Mouse (Mus musculus): ENCODE data around the gene Tcl1b4. TPM values are rescaled to one million over a fixed set of nuclear protein-coding genes. Genes with fewer than 3 reads are reported as not detected.

Gene Tcl1b4
- polyA plus RNA-seq, 1 experiment, result not detected

- TF ChIP-seq USF1 (IDR thresholded peaks at IDR 0.05; ENCODE audit: low read depth) (no peak), FOSL1 (IDR thresholded peaks at IDR 0.05; ENCODE audit: insufficient read depth, low read length, poor library complexity, severe bottlenecking) (no peak), CTCF (IDR thresholded peaks at IDR 0.05; ENCODE audit: control insufficient read depth, insufficient read depth, insufficient read length) (no peak), MYOG (IDR thresholded peaks at IDR 0.05; ENCODE audit: control insufficient read depth, extremely low read depth, insufficient read length) (no peak)
- Histone ChIP-seq H3K36me3 (ENCODE audit: control insufficient read depth, insufficient read depth) (no peaks in the 10 kb centered on the region), H3K4me3 (ENCODE audit: insufficient read depth, poor library complexity, severe bottlenecking) (no peak overlapping the region), H3K27me3 (ENCODE audit: control insufficient read depth, insufficient read depth, insufficient read length) (peaks cover 10% of the 10 kb centered on the region), H3K79me2 (ENCODE audit: control insufficient read depth, insufficient read depth) (no peaks in the 10 kb centered on the region), H3K79me3 (ENCODE audit: low read depth) (no peaks in the 10 kb centered on the region), H3ac (ENCODE audit: control insufficient read depth, insufficient read length, low read depth) (no peak overlapping the region)
These were observed 15.5 kb downstream of the Tcl1b4 start for GRCm38 (mm10) chr12:105217101-105217760.

DNA sequence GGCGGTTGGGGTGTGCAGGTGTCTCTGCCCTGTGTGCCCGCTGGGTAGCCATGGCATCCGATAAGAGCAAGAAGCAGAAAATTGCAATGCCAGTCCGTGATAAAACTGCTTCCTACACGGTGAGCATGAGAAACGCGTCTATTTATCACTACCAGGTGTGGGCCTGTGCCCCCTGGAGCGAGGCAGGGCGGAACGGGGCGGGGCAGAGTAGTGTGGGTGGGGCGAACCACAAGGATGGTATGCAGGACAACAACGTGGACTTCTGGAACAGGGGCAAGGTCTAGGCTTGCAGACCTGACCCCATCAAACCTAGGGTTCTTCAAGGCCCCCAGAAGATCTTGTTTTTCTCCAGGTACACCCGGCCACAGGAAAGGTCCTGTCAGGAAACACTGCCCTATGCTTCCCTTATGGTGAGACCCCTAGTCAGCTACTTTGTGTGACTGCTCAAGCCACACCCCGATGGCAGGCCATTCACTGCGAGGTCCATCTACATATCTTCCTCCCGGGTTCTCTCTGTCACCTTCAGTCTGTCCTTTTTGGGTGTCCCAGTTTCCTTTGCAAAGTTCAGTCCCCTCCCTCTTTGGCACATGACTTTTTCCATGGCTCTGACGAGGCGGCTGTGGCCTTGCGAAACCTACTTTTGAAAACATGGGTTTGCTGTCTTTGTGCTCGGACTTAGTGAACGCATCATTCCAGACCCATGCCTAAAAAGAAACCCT lies 21.0 kb downstream of the Tcl1b4 start, which contains the start of gene Tcl1:
Gene Tcl1 (minus strand): TSS at position 193 of the 719 bp plus-strand sequence.
- no peaks in the 10 kb centered on the region for H3K36me3 ChIP-seq (ENCODE audit: control insufficient read depth, insufficient read depth)
- H3K4me3 ChIP-seq (ENCODE audit: insufficient read depth, poor library complexity, severe bottlenecking), result no peak within 1 kb of the TSS
- no peak within 1 kb of the TSS for H3ac ChIP-seq (ENCODE audit: control insufficient read depth, insufficient read length, low read depth)
- TF ChIP-seq CTCF (IDR thresholded peaks at IDR 0.05; ENCODE audit: control insufficient read depth, insufficient read depth, insufficient read length) (no peak), USF1 (IDR thresholded peaks at IDR 0.05; ENCODE audit: low read depth) (no peak)
- H3K79me2 ChIP-seq (ENCODE audit: control insufficient read depth, insufficient read depth), result no peaks in the 10 kb centered on the region
- H3K79me3 ChIP-seq (ENCODE audit: low read depth), result no peaks in the 10 kb centered on the region
- no peaks in the 10 kb centered on the region for H3K27me3 ChIP-seq (ENCODE audit: control insufficient read depth, insufficient read depth, insufficient read length)

DNA sequence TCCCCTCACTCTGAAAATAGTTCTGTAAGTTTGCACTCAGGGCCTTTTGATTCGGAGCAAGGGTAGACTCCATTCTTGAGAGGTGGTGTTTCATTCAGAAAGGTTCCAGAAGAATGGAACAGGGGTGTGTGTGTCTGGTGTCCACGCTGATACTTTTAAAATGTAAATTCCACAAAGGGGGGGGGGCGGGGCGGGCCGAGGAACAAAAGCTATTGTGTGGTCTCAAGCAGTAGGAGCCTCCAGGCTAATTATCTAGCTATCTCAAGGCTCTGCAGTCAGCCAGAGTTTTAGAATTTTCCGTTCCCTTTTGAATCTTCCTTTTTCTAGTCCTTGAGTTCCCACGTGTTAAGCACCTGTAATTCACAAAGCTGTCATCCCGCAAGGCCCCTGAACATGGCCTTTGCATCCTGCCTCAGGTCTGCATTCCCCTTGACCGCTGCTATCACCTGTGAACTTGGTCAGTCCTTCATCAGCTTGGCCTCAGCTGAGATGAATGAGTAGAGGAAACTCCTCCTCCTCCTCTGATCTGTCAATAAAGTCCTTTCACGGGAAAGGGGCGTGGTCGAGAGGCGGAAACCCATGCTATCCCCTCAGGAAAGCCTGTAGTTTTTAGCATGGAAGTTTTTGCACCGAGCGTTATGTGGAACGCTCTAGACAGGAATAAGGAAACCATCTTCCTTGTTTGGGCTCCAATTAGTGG lies 23.0 kb downstream of the Tcl1b4 start:
- H3K4me3 ChIP-seq (ENCODE audit: insufficient read depth, poor library complexity, severe bottlenecking), result no peak overlapping the region
- H3K79me3 ChIP-seq (ENCODE audit: low read depth), result no peaks in the 10 kb centered on the region
- no peaks in the 10 kb centered on the region for H3K27me3 ChIP-seq (ENCODE audit: control insufficient read depth, insufficient read depth, insufficient read length)
- no peaks in the 10 kb centered on the region for H3K79me2 ChIP-seq (ENCODE audit: control insufficient read depth, insufficient read depth)
- TF ChIP-seq CEBPB (IDR thresholded peaks at IDR 0.05; ENCODE audit: low read depth) (no peak), MYOG (IDR thresholded peaks at IDR 0.05; ENCODE audit: control insufficient read depth, extremely low read depth, insufficient read length) (no peak), FOSL1 (IDR thresholded peaks at IDR 0.05; ENCODE audit: insufficient read depth, low read length, poor library complexity, severe bottlenecking) (no peak), MYOD1 (IDR thresholded peaks at IDR 0.05; ENCODE audit: control insufficient read depth, insufficient read length, low read depth) (no peak)
- no peak overlapping the region for H3ac ChIP-seq (ENCODE audit: control insufficient read depth, insufficient read length, low read depth)
- H3K36me3 ChIP-seq (ENCODE audit: control insufficient read depth, insufficient read depth), result no peaks in the 10 kb centered on the region

DNA sequence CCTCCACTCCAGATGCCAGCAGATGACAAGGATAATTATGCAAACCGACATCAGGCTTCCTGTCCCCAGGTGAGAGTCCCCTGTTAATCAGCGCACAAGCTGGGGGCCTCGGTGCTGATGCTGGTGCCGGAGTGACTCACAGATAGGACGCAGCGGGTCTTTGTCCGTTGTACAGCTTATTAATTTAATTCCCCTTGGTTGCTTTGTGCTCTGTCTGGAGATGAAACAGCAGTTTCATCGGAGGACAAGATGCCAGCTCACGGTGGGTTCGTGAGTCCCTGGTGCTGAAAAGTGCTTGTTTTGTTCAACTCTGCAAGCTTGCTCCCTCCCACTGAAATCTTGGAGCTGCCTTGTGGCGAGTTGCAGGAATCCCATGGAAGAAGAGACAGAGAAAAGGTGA lies 32.6 kb downstream of the Tcl1b4 start:
- TF ChIP-seq FOSL1 (IDR thresholded peaks at IDR 0.05; ENCODE audit: insufficient read depth, low read length, poor library complexity, severe bottlenecking), result no peak
- TF ChIP-seq USF1 (IDR thresholded peaks at IDR 0.05; ENCODE audit: low read depth), result no peak
- no peak for TF ChIP-seq MAX (IDR thresholded peaks at IDR 0.05)
- no peak for TF ChIP-seq CEBPB (IDR thresholded peaks at IDR 0.05; ENCODE audit: low read depth)
- no peak for TF ChIP-seq CTCF (IDR thresholded peaks at IDR 0.05; ENCODE audit: control insufficient read depth, insufficient read depth, insufficient read length)
- TF ChIP-seq MYOG (IDR thresholded peaks at IDR 0.05; ENCODE audit: control insufficient read depth, extremely low read depth, insufficient read length), result no peak
- no peak for TF ChIP-seq MYOD1 (IDR thresholded peaks at IDR 0.05; ENCODE audit: control insufficient read depth, insufficient read length, low read depth)
- H3K27me3 ChIP-seq (ENCODE audit: control insufficient read depth, insufficient read depth, insufficient read length), result no peaks in the 10 kb centered on the region
- no peak overlapping the region for H3K4me3 ChIP-seq (ENCODE audit: insufficient read depth, poor library complexity, severe bottlenecking)
- no peaks in the 10 kb centered on the region for H3K79me3 ChIP-seq (ENCODE audit: low read depth)
- no peaks in the 10 kb centered on the region for H3K79me2 ChIP-seq (ENCODE audit: control insufficient read depth, insufficient read depth)
- H3K36me3 ChIP-seq (ENCODE audit: control insufficient read depth, insufficient read depth), result no peaks in the 10 kb centered on the region
- no peak overlapping the region for H3ac ChIP-seq (ENCODE audit: control insufficient read depth, insufficient read length, low read depth)

GRCm38 (mm10) chr12:105235091-105235490 lies 33.3 kb downstream of the Tcl1b4 start:
- Histone ChIP-seq H3K27me3 (ENCODE audit: control insufficient read depth, insufficient read depth, insufficient read length) (no peaks in the 10 kb centered on the region), H3K79me3 (ENCODE audit: low read depth) (no peaks in the 10 kb centered on the region), H3K79me2 (ENCODE audit: control insufficient read depth, insufficient read depth) (no peaks in the 10 kb centered on the region), H3K4me3 (ENCODE audit: insufficient read depth, poor library complexity, severe bottlenecking) (no peak overlapping the region), H3ac (ENCODE audit: control insufficient read depth, insufficient read length, low read depth) (no peak overlapping the region), H3K36me3 (ENCODE audit: control insufficient read depth, insufficient read depth) (no peaks in the 10 kb centered on the region)
- no peak for TF ChIP-seq MAX (IDR thresholded peaks at IDR 0.05)
- no peak for TF ChIP-seq CEBPB (IDR thresholded peaks at IDR 0.05; ENCODE audit: low read depth)
- TF ChIP-seq CTCF (IDR thresholded peaks at IDR 0.05; ENCODE audit: control insufficient read depth, insufficient read depth, insufficient read length), result no peak
- TF ChIP-seq FOSL1 (IDR thresholded peaks at IDR 0.05; ENCODE audit: insufficient read depth, low read length, poor library complexity, severe bottlenecking), result no peak
- TF ChIP-seq MYOG (IDR thresholded peaks at IDR 0.05; ENCODE audit: control insufficient read depth, extremely low read depth, insufficient read length), result no peak
- TF ChIP-seq MYOD1 (IDR thresholded peaks at IDR 0.05; ENCODE audit: control insufficient read depth, insufficient read length, low read depth), result no peak

Measured in C2C12 (cell line).